Mouse (Mus musculus) natural killer cell, adult 2 months (primary cell): ENCODE measurements at regions not wholly inside any gene's neighbourhood (a gene's known extent, or its start where the extent isn't known, plus 50 kb on each side); places are given as distances from the start of the nearest gene placed in this dataset.
"Not testable (repeated sequence)": the region's sequence is repeated elsewhere in the genome, so short reads cannot be mapped to it uniquely, and the experiment has no call there.

ENCODE experiments used
- DNase-seq, 2 experiments: peaks; one replicate each; pipeline ENCODE4 v3.0.0; 2022; ENCODE audit warnings: low spot score in 2 of 2

GRCm38 (mm10) chr10:25702146-25702545 lies 166.1 kb upstream of the Smlr1 start:
- DNase-seq = no peak

DNA sequence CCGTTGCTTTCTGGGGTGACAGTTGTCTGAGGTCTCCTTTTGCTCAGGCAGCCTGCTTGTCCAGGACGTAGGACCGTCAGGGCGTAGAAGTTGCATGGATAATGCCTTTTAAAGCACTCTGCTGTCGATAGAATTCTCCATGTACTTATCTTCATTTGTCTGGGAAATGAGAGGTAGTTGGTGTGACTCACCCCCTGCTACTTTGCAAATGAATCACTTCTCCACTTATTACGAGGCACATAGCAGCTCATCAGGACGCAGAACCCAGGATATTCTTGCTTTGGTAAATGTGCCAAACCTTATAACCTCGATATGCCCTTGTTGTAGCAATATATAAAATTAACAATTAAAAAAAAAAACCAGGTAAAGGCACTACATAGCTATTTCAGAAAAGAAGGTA lies 159.7 kb upstream of the Smlr1 start:
- DNase-seq = no peak

DNA sequence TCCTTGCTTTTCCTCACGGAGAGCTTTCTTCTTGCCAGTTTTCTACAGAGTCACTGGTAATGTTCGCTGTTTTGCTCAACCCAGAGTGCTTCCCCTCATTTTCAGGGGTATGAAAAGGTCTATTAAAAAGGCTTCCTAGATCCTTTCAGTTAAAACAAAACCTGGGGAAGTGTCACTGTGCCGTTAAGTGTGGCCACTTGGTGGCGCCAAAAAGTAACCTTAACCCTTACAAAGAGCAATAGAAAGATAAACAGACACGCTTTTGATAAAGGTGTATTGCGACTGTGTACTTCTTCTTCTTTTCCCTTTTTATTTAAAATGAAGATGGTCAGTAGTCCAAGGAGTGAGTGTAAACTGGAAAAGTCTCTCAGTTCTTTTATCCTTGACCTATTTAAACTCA lies 145.2 kb upstream of the Smlr1 start:
- no peak for DNase-seq

GRCm38 (mm10) chr10:25677889-25678288 lies 141.8 kb upstream of the Smlr1 start:
- no peak for DNase-seq

DNA sequence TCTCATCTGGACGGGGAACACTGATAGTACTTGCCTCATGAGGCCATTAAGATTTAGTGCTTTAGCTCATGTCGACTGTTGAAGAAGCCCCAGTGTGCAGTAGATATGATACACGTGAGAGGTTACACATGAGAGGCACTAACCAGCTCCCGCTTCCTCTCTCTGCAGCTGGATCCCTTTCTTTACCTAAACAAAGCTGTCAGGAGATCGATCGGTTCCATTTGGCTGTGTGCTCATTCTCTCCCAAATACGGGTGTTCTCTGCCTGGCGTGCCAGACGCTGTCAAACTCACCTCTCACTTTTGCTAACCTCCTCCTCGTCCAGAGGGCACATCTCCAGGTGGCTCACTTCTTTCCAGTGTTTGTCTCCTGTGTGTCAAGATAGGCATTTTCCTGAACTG lies 139.3 kb upstream of the Smlr1 start:
- no peak for DNase-seq

DNA sequence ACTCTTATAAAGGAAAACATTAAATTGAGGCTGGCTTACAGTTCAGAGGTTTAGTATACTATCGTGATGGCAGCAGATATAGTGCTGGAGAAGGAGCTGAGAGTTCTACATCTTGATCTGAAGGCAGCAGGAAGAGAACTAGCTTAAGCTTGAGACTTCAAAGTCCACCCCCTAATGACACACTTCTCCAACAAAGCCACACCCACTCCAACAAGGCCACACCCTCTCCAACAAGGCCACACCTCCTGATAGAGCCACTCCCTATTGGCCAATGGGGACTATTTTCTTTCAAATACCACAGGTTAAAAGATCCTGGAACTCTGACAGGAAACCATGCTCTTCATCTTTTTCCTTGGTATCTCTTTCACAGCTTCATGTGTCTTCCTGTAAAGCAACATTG lies 134.0 kb upstream of the Smlr1 start:
- no peak for DNase-seq

GRCm38 (mm10) chr10:25652742-25653563 lies 116.9 kb upstream of the Smlr1 start:
- no peak for DNase-seq

GRCm38 (mm10) chr10:25647740-25648139 lies 111.7 kb upstream of the Smlr1 start:
- no peak for DNase-seq

DNA sequence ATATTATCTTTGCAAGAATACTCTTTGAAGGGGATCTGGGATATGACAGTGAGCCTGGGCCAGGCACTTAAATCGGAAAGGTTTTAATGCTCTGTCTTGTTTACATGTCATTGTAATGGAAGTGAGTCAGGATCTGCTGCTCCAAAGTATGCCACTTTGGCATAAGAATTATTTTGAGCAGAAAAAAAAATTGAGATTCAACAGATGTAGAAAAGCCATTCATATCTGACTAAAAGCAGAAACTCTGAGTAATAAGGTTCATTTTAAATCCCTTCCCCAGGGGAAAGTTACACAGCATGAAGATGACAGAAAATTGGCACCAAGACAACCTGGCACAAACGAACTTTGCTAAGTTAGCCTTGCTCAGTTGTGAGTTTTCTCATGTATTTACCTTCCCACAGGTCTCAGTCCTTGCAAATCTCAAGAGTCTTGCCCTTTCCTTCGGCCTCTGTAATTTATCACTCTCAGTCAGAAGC lies 107.5 kb upstream of the Smlr1 start:
- no peak for DNase-seq

- DNase-seq = no peak
Measured at GRCm38 (mm10) chr10:25642079-25642696, 106.1 kb upstream of the Smlr1 start.

GRCm38 (mm10) chr10:25633058-25633614 lies 97.1 kb upstream of the Smlr1 start:
- DNase-seq = no peak

DNA sequence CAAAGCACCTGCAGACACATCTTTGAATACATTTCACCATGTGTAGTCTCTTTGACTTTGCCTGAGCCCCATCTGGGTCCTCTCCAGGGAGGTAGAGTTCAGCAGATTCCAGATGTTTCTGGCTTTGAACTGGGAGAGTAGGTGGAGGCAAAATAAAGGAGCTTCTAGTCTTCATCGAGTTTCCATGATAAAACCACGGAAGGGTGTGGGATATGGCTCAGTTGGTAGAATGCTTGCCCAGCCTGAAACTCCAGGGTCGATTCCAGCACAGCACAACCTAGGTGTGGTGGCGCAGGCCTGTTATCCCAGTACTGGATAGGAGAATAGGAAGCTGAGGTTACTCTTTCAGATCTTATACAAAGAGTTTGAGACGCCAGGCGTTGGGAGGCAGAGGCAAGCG lies 96.2 kb upstream of the Smlr1 start:
- DNase-seq = no peak

DNA sequence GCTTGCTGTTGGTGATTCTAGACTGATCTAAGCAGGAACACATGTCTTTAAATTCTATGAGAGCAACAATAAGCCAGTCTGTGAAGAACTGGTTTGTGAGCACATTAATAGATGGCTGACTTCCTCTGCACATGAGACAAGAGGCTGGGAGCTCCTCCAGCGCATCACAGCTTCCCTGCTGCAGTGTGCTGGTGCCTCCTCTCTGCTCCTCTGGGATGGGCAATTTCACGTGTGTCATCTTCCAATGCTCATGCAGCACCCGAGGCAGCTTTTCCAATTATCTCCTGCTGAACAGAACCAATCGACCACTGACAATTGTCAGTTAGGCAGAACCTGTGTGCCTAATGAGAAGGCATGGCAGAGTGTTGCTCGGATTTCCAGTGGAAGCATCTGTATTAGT lies 86.5 kb upstream of the Smlr1 start:
- DNase-seq = no peak

- DNase-seq = not testable (repeated sequence)
Measured at GRCm38 (mm10) chr10:25621747-25622134, 85.7 kb upstream of the Smlr1 start.

- DNase-seq = peak in 1 of 2 experiments; percentile 0
Measured at GRCm38 (mm10) chr10:25620939-25621746, 85.1 kb upstream of the Smlr1 start.

GRCm38 (mm10) chr10:25619702-25620101 lies 83.6 kb upstream of the Smlr1 start:
- no peak for DNase-seq

DNA sequence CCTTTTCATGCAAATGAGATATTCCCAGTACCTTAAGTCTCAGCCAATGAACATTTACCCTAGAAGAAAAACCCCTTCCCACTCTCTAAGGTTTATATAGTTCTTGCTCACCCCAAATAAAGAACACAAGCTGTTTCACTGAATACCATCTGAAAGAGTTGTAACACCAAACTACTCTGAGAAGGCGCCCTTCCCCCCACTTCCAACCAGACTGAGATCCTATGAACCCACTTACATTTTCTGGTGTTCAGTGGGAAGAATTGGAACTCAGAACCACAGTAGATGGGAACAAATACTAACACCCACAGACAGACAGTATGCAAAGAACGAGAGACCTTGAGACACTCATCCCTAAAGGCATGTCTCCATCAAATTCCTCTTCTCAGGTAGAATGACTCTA lies 65.4 kb upstream of the Smlr1 start:
- no peak for DNase-seq

GRCm38 (mm10) chr10:25589316-25589645 lies 53.2 kb upstream of the Smlr1 start:
- no peak for DNase-seq

GRCm38 (mm10) chr10:25588611-25589315 lies 52.7 kb upstream of the Smlr1 start:
- DNase-seq = no peak
